Mouse (Mus musculus) midbrain, embryonic 15.5 days (tissue): ENCODE measurements at regions not wholly inside any gene's neighbourhood (a gene's known extent, or its start where the extent isn't known, plus 50 kb on each side); places are given as distances from the start of the nearest gene placed in this dataset.

Experiments used
- ATAC-seq: fragments of 200-750 bp; cut with Nextera tagmentation; replicated peaks from 2 replicates; pipeline ENCODE4 v1.8.0; 2017; ENCODE audit warnings: moderate TSS enrichment
- H3K27ac ChIP-seq: fragments of 300-500 bp; sonication (generic); 2 replicates; pipeline ENCODE4 v1.5.1; 2015; ENCODE audit warnings: mild to moderate bottlenecking, inconsistent platforms
- H3K27me3 ChIP-seq: fragments of 300-500 bp; sonication (generic); replicated peaks from 2 replicates; pipeline ENCODE4 v1.6.1; 2015; ENCODE audit warnings: inconsistent platforms
- H3K36me3 ChIP-seq: fragments of 300-500 bp; sonication (generic); replicated peaks from 2 replicates; pipeline ENCODE4 v1.6.1; 2015; ENCODE audit warnings: inconsistent platforms
- H3K4me1 ChIP-seq: fragments of 300-500 bp; sonication (generic); 2 replicates; pipeline ENCODE4 v1.6.1; 2015; ENCODE audit warnings: inconsistent platforms
- H3K4me2 ChIP-seq: fragments of 300-500 bp; sonication (generic); 2 replicates; pipeline ENCODE4 v1.6.1; 2015; ENCODE audit warnings: inconsistent platforms, mild to moderate bottlenecking, moderate library complexity
- H3K4me3 ChIP-seq: fragments of 300-500 bp; sonication (generic); 2 replicates; pipeline ENCODE4 v1.5.1; 2015; ENCODE audit warnings: mild to moderate bottlenecking, inconsistent platforms
- H3K9ac ChIP-seq: fragments of 300-500 bp; sonication (generic); 2 replicates; pipeline ENCODE4 v1.6.1; 2015; ENCODE audit warnings: mild to moderate bottlenecking, inconsistent platforms
- H3K9me3 ChIP-seq: fragments of 300-500 bp; sonication (generic); 2 replicates; pipeline ENCODE4 v1.6.1; 2016; ENCODE audit warnings: inconsistent platforms
- WGBS: fragments of 180-500 bp; shearing (Covaris S2); methylation state at CpG from one replicate; pipeline ENCODE4 v1.1.7; 2015; ENCODE audit warnings: mixed read lengths; 5-methylcytosine and 5-hydroxymethylcytosine counted together

- Histone ChIP-seq H3K36me3 (no peaks in the 10 kb centered on the region), H3K27ac (peak overlapping the region; percentile 65; the same call in 1 of the 2 replicates), H3K4me2 (no peak overlapping the region)
Observed at GRCm38 (mm10) chr3:50845311-50845710, 378.9 kb upstream of the Noct start.

GRCm38 (mm10) chr3:50848528-50848927 lies 375.7 kb upstream of the Noct start:
- no peak overlapping the region for H3K4me2 ChIP-seq
- no peak overlapping the region for H3K9ac ChIP-seq
- peaks cover 20% of the 10 kb centered on the region for H3K4me1 ChIP-seq
- no peak for ATAC-seq
- 84% methylated on average over 3 of the region's 3 CpGs for WGBS
- no peak overlapping the region for H3K4me3 ChIP-seq
- no peaks in the 10 kb centered on the region for H3K36me3 ChIP-seq
- H3K27ac ChIP-seq, result no peak overlapping the region
- H3K27me3 ChIP-seq, result no peaks in the 10 kb centered on the region
- H3K9me3 ChIP-seq, result no peaks in the 10 kb centered on the region

More at GRCm38 (mm10) chr3:50845311-50845710, 378.9 kb upstream of the Noct start:
- peak; percentile 5; the same call in 1 of the 2 replicates for ATAC-seq
- Histone ChIP-seq H3K27me3 (no peaks in the 10 kb centered on the region), H3K4me1 (peaks cover 20% of the 10 kb centered on the region), H3K4me3 (no peak overlapping the region), H3K9me3 (no peaks in the 10 kb centered on the region), H3K9ac (no peak overlapping the region)
- WGBS, result 11% methylated on average over 2 of the region's 2 CpGs

- ATAC-seq, result 0 out of 2 replicates have a peak, but pooled peaks have one; percentile 42
- WGBS, result 73% methylated on average over 5 of the region's 5 CpGs
- no peaks in the 10 kb centered on the region for H3K27me3 ChIP-seq
- no peak overlapping the region for H3K4me2 ChIP-seq
- H3K4me3 ChIP-seq, result no peak overlapping the region
- no peak overlapping the region for H3K27ac ChIP-seq
- no peaks in the 10 kb centered on the region for H3K36me3 ChIP-seq
- H3K9ac ChIP-seq, result no peak overlapping the region
- no peaks in the 10 kb centered on the region for H3K9me3 ChIP-seq
- 0 out of 2 replicates have a peak, but pooled peaks cover 3% of the 10 kb centered on the region for H3K4me1 ChIP-seq
Observed at GRCm38 (mm10) chr3:50851083-50851637, 373.1 kb upstream of the Noct start.

GRCm38 (mm10) chr3:50867105-50867504 lies 357.1 kb upstream of the Noct start:
- Histone ChIP-seq H3K4me1 (no peaks in the 10 kb centered on the region), H3K4me3 (no peak overlapping the region), H3K9ac (no peak overlapping the region), H3K36me3 (no peaks in the 10 kb centered on the region), H3K27me3 (no peaks in the 10 kb centered on the region), H3K27ac (no peak overlapping the region), H3K9me3 (no peaks in the 10 kb centered on the region), H3K4me2 (no peak overlapping the region)
- 95% methylated on average over 1 of the region's 1 CpGs for WGBS
- ATAC-seq, result no peak

GRCm38 (mm10) chr3:50869211-50869610 lies 355.0 kb upstream of the Noct start:
- Histone ChIP-seq H3K4me3 (no peak overlapping the region), H3K36me3 (no peaks in the 10 kb centered on the region), H3K4me1 (no peaks in the 10 kb centered on the region), H3K27me3 (no peaks in the 10 kb centered on the region), H3K9ac (no peak overlapping the region), H3K4me2 (no peak overlapping the region), H3K9me3 (no peaks in the 10 kb centered on the region), H3K27ac (no peak overlapping the region)
- ATAC-seq, result no peak
- 93% methylated on average over 3 of the region's 3 CpGs for WGBS

GRCm38 (mm10) chr3:50879050-50879449 lies 345.2 kb upstream of the Noct start:
- Histone ChIP-seq H3K36me3 (no peaks in the 10 kb centered on the region), H3K27ac (no peak overlapping the region), H3K4me2 (no peak overlapping the region), H3K9me3 (no peaks in the 10 kb centered on the region), H3K27me3 (no peaks in the 10 kb centered on the region), H3K4me3 (no peak overlapping the region), H3K4me1 (peaks cover 15% of the 10 kb centered on the region), H3K9ac (no peak overlapping the region)
- WGBS, result 79% methylated on average over 4 of the region's 4 CpGs
- ATAC-seq, result no peak

- no peak for ATAC-seq
- 85% methylated on average over 8 of the region's 8 CpGs for WGBS
- no peaks in the 10 kb centered on the region for H3K27me3 ChIP-seq
Observed at GRCm38 (mm10) chr3:50879595-50879994, 344.7 kb upstream of the Noct start.

GRCm38 (mm10) chr3:50881437-50882248 lies 342.6 kb upstream of the Noct start:
- Histone ChIP-seq H3K36me3 (no peaks in the 10 kb centered on the region), H3K27me3 (no peaks in the 10 kb centered on the region), H3K27ac (peak overlapping the region; percentile 60), H3K4me3 (no peak overlapping the region), H3K9ac (no peak overlapping the region), H3K4me1 (peaks cover 15% of the 10 kb centered on the region), H3K9me3 (no peaks in the 10 kb centered on the region), H3K4me2 (no peak overlapping the region)
- 5% methylated on average over 9 of the region's 9 CpGs for WGBS
- peak; percentile 77 for ATAC-seq

More at GRCm38 (mm10) chr3:50879595-50879994, 344.7 kb upstream of the Noct start:
- no peak overlapping the region for H3K4me2 ChIP-seq
- no peak overlapping the region for H3K9ac ChIP-seq
- no peak overlapping the region for H3K4me3 ChIP-seq
- H3K27ac ChIP-seq, result no peak overlapping the region
- no peaks in the 10 kb centered on the region for H3K9me3 ChIP-seq
- peaks cover 15% of the 10 kb centered on the region for H3K4me1 ChIP-seq
- no peaks in the 10 kb centered on the region for H3K36me3 ChIP-seq

- Histone ChIP-seq H3K4me1 (peaks cover 15% of the 10 kb centered on the region), H3K27me3 (no peaks in the 10 kb centered on the region), H3K36me3 (no peaks in the 10 kb centered on the region), H3K4me3 (no peak overlapping the region), H3K9me3 (no peaks in the 10 kb centered on the region), H3K4me2 (no peak overlapping the region), H3K27ac (peak overlapping the region; percentile 60), H3K9ac (no peak overlapping the region)
- 6% methylated on average over 8 of the region's 8 CpGs for WGBS
- ATAC-seq, result peak; percentile 68
Observed at GRCm38 (mm10) chr3:50882249-50882733, 342.0 kb upstream of the Noct start.

GRCm38 (mm10) chr3:50886336-50886735 lies 337.9 kb upstream of the Noct start:
- no peaks in the 10 kb centered on the region for H3K9me3 ChIP-seq
- no peak for ATAC-seq
- H3K4me2 ChIP-seq, result no peak overlapping the region
- H3K27ac ChIP-seq, result no peak overlapping the region
- no peak overlapping the region for H3K9ac ChIP-seq
- no peak overlapping the region for H3K4me3 ChIP-seq
- peaks cover 15% of the 10 kb centered on the region for H3K4me1 ChIP-seq
- H3K27me3 ChIP-seq, result no peaks in the 10 kb centered on the region
- 87% methylated on average over 10 of the region's 10 CpGs for WGBS
- no peaks in the 10 kb centered on the region for H3K36me3 ChIP-seq

GRCm38 (mm10) chr3:50887002-50887401 lies 337.2 kb upstream of the Noct start:
- Histone ChIP-seq H3K27me3 (no peaks in the 10 kb centered on the region), H3K36me3 (no peaks in the 10 kb centered on the region), H3K4me1 (peaks cover 8% of the 10 kb centered on the region), H3K4me3 (no peak overlapping the region), H3K9ac (no peak overlapping the region), H3K27ac (no peak overlapping the region), H3K9me3 (no peaks in the 10 kb centered on the region), H3K4me2 (no peak overlapping the region)
- ATAC-seq, result no peak
- 54% methylated on average over 7 of the region's 7 CpGs for WGBS

GRCm38 (mm10) chr3:50888571-50889210 lies 335.6 kb upstream of the Noct start:
- Histone ChIP-seq H3K4me1 (no peaks in the 10 kb centered on the region), H3K9me3 (no peaks in the 10 kb centered on the region), H3K9ac (no peak overlapping the region), H3K4me3 (no peak overlapping the region), H3K36me3 (no peaks in the 10 kb centered on the region), H3K27ac (no peak overlapping the region), H3K4me2 (no peak overlapping the region), H3K27me3 (no peaks in the 10 kb centered on the region)
- WGBS, result 89% methylated on average over 4 of the region's 4 CpGs
- no peak for ATAC-seq
